Mouse (Mus musculus) embryonic facial prominence, embryonic 11.5 days (tissue): ENCODE results near the gene Pdcd6ip. TPM values are rescaled to one million over a fixed set of nuclear protein-coding genes. Genes with fewer than 3 reads are reported as not detected.

Experiments used
- ATAC-seq: fragments of 200-750 bp; cut with Nextera tagmentation; replicated peaks from 2 replicates; pipeline ENCODE4 v1.8.0; 2017; ENCODE audit warnings: low read depth; ENCODE audit not compliant: insufficient number of reproducible peaks, low FRiP score, low TSS enrichment
- DNase-seq: peaks from one replicate; pipeline ENCODE4 v3.0.0-alpha.2; 2015; ENCODE audit warnings: low spot score
- H3K27ac ChIP-seq: fragments of 300-500 bp; sonication (generic); replicated peaks from 2 replicates; pipeline ENCODE4 v1.5.1; 2014; ENCODE audit warnings: mild to moderate bottlenecking, low read depth, low read length, control low read depth
- H3K27me3 ChIP-seq: fragments of 300-500 bp; sonication (generic); 2 replicates; pipeline ENCODE4 v1.6.1; 2014; ENCODE audit warnings: mild to moderate bottlenecking, low read length, moderate library complexity, mixed read lengths; ENCODE audit not compliant: control insufficient read depth, insufficient read depth
- H3K36me3 ChIP-seq: fragments of 300-500 bp; sonication (generic); replicated peaks from 2 replicates; pipeline ENCODE4 v1.6.1; 2014; ENCODE audit warnings: low read depth, mild to moderate bottlenecking, low read length, moderate library complexity, mixed read lengths; ENCODE audit not compliant: control insufficient read depth, insufficient read depth
- H3K4me1 ChIP-seq: fragments of 300-500 bp; sonication (generic); 2 replicates; pipeline ENCODE4 v1.6.1; 2014; ENCODE audit warnings: low read length, mixed read lengths; ENCODE audit not compliant: control insufficient read depth, insufficient read depth
- H3K4me2 ChIP-seq: fragments of 300-500 bp; sonication (generic); 2 replicates; pipeline ENCODE4 v1.6.1; 2014; ENCODE audit warnings: low read depth, mild to moderate bottlenecking, control low read depth, low read length, moderate library complexity
- H3K4me3 ChIP-seq: fragments of 300-500 bp; sonication (generic); 2 replicates; pipeline ENCODE4 v1.5.1; 2014; ENCODE audit warnings: low read depth, low read length, control low read depth
- H3K9ac ChIP-seq: fragments of 300-500 bp; sonication (generic); replicated peaks from 2 replicates; pipeline ENCODE4 v1.6.1; 2014; ENCODE audit warnings: mild to moderate bottlenecking, control low read depth, low read length
- H3K9me3 ChIP-seq: fragments of 300-500 bp; sonication (generic); replicated peaks from 2 replicates; pipeline ENCODE4 v1.6.1; 2016; ENCODE audit warnings: mild to moderate bottlenecking, low read length, inconsistent platforms, mixed read lengths; ENCODE audit not compliant: control insufficient read depth
- WGBS: fragments of 180-500 bp; shearing (Covaris S2); extraction: QIAGEN DNeasy Blood & Tissue Kit; methylation state at CpG from one replicate; pipeline ENCODE4 v1.1.7; 2014; 5-methylcytosine and 5-hydroxymethylcytosine counted together
- polyA plus RNA-seq: library from polyadenylated mRNA; unstranded; fragments of >200 nt; fragmentation: Nextera tagmentation; extraction: Ambion mirVana; gene quantifications from 2 replicates; pipeline ENCODE4 v1.2.1, GENCODE M21; 2014

Pdcd6ip gene
- polyA plus RNA-seq, 1 experiment from 2014 or later, result 46.1 TPM

GRCm38 (mm10) chr9:113645837-113646169, 62.3 kb downstream of the Pdcd6ip start:
- 32% methylated on average over 5 of the region's 5 CpGs for WGBS
- Histone ChIP-seq H3K4me1 (no peaks in the 10 kb centered on the region; the same call in 1 of the 2 replicates), H3K27me3 (no peaks in the 10 kb centered on the region), H3K9me3 (no peaks in the 10 kb centered on the region), H3K36me3 (no peaks in the 10 kb centered on the region), H3K27ac (no peak overlapping the region), H3K4me2 (no peak overlapping the region), H3K4me3 (no peak overlapping the region), H3K9ac (no peak overlapping the region)
- DNase-seq (no peak), ATAC-seq (peak; percentile 50; the same call in 1 of the 2 replicates)

GRCm38 (mm10) chr9:113645153-113645836, 62.8 kb downstream of the Pdcd6ip start:
- DNase-seq (peak; percentile 89), ATAC-seq (peak; percentile 30; the same call in 1 of the 2 replicates)
- H3K27me3 ChIP-seq, result no peaks in the 10 kb centered on the region
- no peak overlapping the region for H3K27ac ChIP-seq
- H3K4me3 ChIP-seq, result no peak overlapping the region
- no peaks in the 10 kb centered on the region; the same call in 1 of the 2 replicates for H3K4me1 ChIP-seq
- H3K9me3 ChIP-seq, result no peaks in the 10 kb centered on the region
- no peak overlapping the region for H3K4me2 ChIP-seq
- WGBS, result 26% methylated on average over 10 of the region's 11 CpGs
- H3K9ac ChIP-seq, result no peak overlapping the region
- H3K36me3 ChIP-seq, result no peaks in the 10 kb centered on the region

GRCm38 (mm10) chr9:113644701-113645100, 63.4 kb downstream of the Pdcd6ip start:
- no peaks in the 10 kb centered on the region for H3K9me3 ChIP-seq
- DNase-seq (no peak), ATAC-seq (no peak)
- H3K4me2 ChIP-seq, result no peak overlapping the region
- 51% methylated on average over 5 of the region's 5 CpGs for WGBS
- H3K27me3 ChIP-seq, result no peaks in the 10 kb centered on the region
- no peak overlapping the region for H3K9ac ChIP-seq
- no peak overlapping the region for H3K27ac ChIP-seq
- H3K4me3 ChIP-seq, result no peak overlapping the region
- no peaks in the 10 kb centered on the region; the same call in 1 of the 2 replicates for H3K4me1 ChIP-seq
- H3K36me3 ChIP-seq, result no peaks in the 10 kb centered on the region

GRCm38 (mm10) chr9:113644076-113644475, 64.0 kb downstream of the Pdcd6ip start:
- Histone ChIP-seq H3K36me3 (no peaks in the 10 kb centered on the region), H3K4me2 (no peak overlapping the region), H3K27ac (no peak overlapping the region), H3K9me3 (no peaks in the 10 kb centered on the region), H3K27me3 (no peaks in the 10 kb centered on the region), H3K9ac (no peak overlapping the region), H3K4me1 (no peaks in the 10 kb centered on the region; the same call in 1 of the 2 replicates), H3K4me3 (no peak overlapping the region)
- WGBS, result 88% methylated on average over 3 of the region's 3 CpGs
- ATAC-seq (no peak), DNase-seq (no peak)

- Histone ChIP-seq H3K27ac (no peak overlapping the region), H3K4me3 (no peak overlapping the region), H3K27me3 (no peaks in the 10 kb centered on the region), H3K4me1 (no peaks in the 10 kb centered on the region; the same call in 1 of the 2 replicates), H3K4me2 (no peak overlapping the region), H3K9me3 (no peaks in the 10 kb centered on the region), H3K36me3 (no peaks in the 10 kb centered on the region), H3K9ac (no peak overlapping the region)
- no peak for DNase-seq
- WGBS, result 80% methylated on average over 15 of the region's 15 CpGs
- no peak for ATAC-seq
These were observed 64.4 kb downstream of the Pdcd6ip start for GRCm38 (mm10) chr9:113643669-113644068.

GRCm38 (mm10) chr9:113634986-113635385, 73.1 kb downstream of the Pdcd6ip start:
- Histone ChIP-seq H3K4me1 (no peaks in the 10 kb centered on the region), H3K4me2 (no peak overlapping the region), H3K27ac (no peak overlapping the region), H3K27me3 (no peaks in the 10 kb centered on the region), H3K9me3 (no peaks in the 10 kb centered on the region; the same call in 1 of the 2 replicates), H3K36me3 (no peaks in the 10 kb centered on the region), H3K4me3 (no peak overlapping the region), H3K9ac (no peak overlapping the region)
- peak; percentile 55 for DNase-seq
- no peak for ATAC-seq
- 45% methylated on average over 7 of the region's 7 CpGs for WGBS

GRCm38 (mm10) chr9:113633168-113633744, 74.8 kb downstream of the Pdcd6ip start:
- no peak overlapping the region for H3K9ac ChIP-seq
- no peak for ATAC-seq

GRCm38 (mm10) chr9:113632350-113633043, 75.6 kb downstream of the Pdcd6ip start:
- no peaks in the 10 kb centered on the region for H3K27me3 ChIP-seq
- H3K27ac ChIP-seq, result no peak overlapping the region
- DNase-seq (no peak), ATAC-seq (no peak)
- no peaks in the 10 kb centered on the region; the same call in 1 of the 2 replicates for H3K9me3 ChIP-seq
- H3K4me2 ChIP-seq, result no peak overlapping the region
- H3K9ac ChIP-seq, result no peak overlapping the region
- WGBS, result 71% methylated on average over 9 of the region's 9 CpGs
- H3K4me3 ChIP-seq, result no peak overlapping the region
- H3K36me3 ChIP-seq, result no peaks in the 10 kb centered on the region
- H3K4me1 ChIP-seq, result no peaks in the 10 kb centered on the region

More at GRCm38 (mm10) chr9:113633168-113633744, 74.8 kb downstream of the Pdcd6ip start:
- DNase-seq, result no peak
- WGBS, result 71% methylated on average over 8 of the region's 8 CpGs
- H3K4me3 ChIP-seq, result no peak overlapping the region
- H3K4me2 ChIP-seq, result no peak overlapping the region
- no peak overlapping the region for H3K27ac ChIP-seq
- no peaks in the 10 kb centered on the region for H3K4me1 ChIP-seq
- no peaks in the 10 kb centered on the region for H3K36me3 ChIP-seq
- no peaks in the 10 kb centered on the region; the same call in 1 of the 2 replicates for H3K9me3 ChIP-seq
- H3K27me3 ChIP-seq, result no peaks in the 10 kb centered on the region
